Mouse (Mus musculus) MN1 (cell line): Measurements from ENCODE around the gene Zfp36.

Experiments
- DNase-seq: peaks from one replicate; pipeline ENCODE4 v3.0.0-alpha.2; 2016; ENCODE audit warnings: low spot score

The Zfp36 gene

DNA sequence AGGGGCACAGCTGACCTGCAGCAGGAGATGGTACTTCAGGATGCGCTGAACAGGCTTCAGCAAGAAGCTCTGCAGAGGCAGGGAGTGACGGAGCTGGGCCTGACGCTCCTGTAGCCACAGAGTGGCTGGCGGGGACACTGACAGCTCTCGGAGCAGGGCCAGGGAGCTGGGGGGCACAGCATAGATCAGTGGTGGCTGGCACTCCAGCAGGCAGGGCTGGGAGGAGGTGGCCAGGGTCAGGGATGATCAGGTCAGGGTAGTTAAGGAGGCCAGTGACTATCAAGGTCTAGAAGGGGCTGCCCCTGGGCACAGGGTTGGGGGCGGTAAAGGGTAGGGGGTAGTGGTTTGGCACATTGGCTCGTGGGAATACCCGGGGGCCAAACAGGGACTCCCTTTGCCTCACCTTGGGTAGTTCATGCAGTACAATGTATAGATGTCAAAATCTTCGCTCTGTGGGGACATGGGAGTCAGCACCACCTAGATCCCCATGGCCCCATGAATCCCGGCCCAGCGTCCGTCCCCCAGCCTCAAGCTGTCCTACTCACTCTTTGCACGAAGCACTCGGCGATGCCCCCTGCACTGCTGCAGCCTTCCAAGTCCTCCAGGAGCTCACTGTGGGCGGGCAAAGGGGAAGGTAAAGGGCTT is 11.7 kb downstream of the Zfp36 start:
- no peak for DNase-seq

DNA sequence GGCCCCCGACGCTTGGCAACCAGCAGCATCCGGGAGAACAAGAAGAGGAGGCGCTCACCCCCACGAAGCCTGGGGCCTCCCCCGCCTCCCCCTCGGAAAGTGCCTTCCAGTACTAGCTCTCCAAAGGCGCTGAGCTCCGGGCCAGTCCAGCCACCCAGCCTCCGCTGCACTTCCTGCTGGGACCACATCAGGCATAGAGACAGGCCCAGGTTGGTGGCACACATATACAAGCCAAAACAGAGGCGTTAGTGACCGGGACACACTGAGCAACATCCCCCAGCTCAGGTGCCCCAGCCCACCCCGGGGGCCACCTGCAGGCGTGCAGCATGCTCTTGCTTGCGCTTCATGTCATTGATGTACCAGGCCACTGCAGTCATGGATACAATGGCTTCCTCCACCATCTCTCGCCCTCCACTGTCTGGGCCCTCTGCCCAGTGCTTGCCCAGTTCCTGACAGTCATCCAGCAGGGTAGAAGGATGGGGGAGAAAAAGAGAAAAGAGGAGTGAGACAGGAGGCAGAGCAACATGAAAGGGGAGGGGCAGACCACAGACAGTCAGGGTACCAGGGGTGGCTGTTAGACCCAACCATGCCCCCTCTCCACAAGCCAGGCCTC is 12.3 kb downstream of the Zfp36 start:
- DNase-seq = no peak

DNA sequence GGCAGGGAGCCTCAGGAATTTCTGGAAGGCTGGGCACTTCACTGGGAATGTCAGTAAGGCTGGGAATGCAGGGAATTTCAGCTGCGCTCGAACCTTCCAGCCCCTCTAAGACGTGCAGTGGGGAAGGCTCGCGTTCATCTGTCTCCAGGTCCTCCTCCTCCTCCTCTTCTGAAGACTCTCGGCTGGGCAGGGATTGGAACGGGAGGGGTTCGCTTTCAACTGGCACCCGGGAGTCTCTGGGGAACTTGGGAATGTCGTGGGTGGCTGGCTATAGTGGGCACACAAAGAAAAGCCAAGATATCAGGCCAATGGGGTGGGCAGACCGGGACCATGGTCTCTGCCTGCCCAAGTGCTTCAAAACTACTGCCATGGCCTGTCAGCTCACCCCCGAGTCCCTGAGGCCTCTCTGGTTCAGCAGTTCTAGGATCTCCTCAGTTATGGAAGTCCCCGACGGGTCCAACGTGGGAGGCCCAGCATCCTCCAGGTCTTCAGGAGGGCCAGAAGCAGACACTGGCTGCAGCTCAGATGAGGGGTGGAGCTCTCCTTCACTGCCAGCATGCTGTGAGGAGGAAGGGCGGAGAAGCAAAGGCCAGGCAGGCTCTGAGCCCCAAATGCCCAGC is 17.5 kb downstream of the Zfp36 start:
- DNase-seq = no peak

DNA sequence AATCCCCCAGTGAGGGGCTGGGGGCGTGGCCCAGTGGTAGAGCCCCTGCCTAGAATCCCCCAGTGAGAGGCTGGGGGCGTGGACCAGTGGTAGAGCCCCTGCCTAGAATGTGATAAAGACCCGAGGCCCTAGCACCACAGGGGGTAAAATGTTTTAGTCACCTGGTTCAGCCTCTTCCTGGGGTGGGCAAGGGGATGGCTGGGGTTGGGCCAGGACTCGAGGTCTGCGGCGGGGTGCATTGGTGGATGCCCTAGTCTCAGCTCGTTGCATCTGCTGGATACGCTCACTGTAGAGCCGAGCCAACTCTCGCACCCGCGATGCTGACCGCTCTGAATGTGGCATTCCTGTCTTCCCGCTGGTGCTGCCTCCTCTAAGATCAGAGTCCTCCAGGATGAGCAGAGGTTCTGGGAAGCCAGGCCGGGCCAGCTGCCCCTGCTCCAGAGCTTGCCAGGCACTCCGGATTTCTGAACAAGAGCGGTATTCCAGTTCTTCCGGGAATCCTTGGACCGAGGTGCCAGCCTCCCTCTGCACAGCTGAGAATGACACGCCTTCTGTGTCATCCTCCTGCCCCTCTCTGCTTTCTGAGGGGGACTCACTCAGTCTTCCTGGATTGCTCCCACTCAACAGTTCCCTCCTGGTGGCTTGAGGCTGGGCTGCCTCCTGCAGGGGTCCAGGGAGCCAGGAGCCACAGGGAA is 18.3 kb downstream of the Zfp36 start:
- DNase-seq = no peak

DNA sequence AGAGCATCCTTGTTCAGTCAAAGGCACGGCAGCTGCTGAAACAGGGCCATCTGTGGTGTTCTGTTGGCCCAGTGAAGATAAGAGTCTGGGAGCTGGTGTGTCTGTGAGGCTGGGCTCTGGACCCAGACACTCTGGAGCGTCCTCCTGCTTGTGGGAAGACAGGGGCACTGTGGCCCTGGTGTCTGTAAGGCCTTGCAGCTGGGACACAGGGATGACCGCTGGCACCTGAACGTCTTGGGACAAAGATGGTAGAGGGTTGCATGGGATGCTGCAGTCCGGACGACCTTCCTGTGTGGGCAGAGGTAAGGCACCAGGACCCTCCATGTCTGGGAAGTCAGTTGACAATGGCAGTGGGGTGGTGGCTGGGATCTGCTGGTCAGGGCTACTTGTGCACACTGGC is 19.8 kb downstream of the Zfp36 start:
- DNase-seq = peak; percentile 77

DNA sequence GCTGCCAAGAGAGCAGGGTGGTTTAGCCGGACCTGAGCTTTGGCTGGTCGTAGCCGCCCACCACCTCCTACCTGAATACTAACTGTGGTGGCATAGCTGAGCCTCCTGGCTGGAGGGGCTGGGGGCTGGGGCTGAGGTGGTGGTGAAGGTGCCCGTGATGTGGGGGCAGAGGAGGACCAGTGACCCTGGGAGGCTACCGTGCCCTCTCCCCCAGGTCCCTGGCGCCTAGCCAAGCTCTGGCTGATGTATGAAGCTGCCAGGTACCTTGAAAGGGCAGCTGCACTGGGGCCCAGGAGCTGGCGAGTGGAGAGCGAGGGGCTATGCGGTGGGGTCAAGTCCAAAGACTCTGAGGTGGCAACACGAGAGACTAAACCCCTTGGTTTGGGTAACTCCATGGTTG is 20.2 kb downstream of the Zfp36 start:
- DNase-seq = no peak

DNA sequence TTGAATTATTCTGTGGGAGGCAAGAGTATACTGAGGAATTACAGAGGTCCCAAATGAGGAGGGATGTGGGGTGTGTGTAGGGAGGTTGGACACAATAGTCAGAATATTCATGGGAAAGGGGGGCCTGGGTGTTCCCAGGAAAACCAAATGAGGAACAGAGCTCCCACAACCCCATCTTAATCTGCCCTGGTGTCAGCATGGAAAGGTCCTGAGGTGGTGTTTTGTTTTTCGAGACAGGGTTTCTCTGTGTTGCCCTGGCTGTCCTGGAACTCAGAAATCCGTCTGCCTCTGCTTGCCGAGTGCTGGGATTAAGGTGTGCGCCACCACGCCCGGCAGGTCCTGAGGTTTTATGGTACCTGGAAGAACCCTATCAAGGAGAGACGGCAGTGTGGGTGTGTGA is 21.6 kb downstream of the Zfp36 start:
- DNase-seq = no peak

DNA sequence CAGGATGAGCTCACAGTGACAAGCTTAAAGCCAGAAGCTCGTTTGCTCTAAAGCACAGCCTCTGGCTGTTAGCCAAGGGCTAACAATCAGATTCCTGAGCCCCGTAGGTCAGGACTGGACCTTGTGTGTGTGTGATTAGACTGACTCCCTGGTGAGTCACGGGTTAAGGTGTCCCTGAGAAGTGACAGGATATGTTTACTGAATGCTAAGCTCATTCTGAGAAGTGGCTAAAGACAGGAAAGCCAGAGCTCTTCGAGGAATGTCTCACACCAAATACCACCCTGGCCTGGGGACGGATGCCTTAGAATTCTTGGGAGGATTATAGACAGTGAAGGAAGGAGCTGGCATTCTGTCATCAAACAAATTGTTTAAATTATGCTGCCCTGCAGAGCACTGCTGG is 22.1 kb downstream of the Zfp36 start:
- DNase-seq = peak; percentile 64

DNA sequence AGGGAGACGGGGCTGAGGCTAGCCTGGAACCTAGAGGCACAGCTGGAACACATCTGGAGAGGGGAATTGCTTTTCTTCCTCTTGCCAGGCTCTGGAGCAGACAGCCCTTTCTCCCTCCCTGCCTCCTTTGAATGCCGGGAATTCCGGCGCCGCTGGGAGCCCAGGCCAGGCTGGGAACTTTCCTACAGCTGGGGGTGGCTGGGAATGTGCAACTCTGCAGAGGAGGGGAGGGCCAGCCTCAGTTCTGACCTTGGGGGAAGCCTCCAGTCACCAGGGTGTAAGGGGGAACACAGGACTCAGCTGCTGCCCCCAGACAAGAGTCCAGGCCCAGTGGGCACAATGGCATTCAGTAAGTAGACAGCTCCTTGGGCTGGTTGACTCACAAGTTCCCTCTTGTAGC is 23.1 kb downstream of the Zfp36 start:
- no peak for DNase-seq

DNA sequence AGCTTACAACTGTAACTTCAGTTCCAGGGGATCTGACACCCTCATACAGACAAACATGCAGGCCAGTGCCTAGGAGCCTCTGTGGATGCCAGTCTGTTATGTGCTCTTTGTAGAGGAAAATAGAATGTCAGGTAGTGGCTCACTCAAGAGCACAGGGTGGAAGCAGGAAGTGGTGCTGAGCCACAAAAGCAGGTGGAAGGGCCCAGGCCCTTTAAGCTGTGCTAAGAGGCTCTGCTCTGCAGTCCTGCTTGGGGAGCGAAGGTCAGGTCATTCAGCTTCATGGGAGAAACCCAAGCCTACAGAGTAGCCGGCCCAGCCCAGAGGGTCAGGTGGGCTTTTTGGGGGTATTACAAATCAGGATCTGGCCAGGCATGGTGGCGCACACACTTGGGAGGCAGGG is 24.8 kb downstream of the Zfp36 start:
- DNase-seq = no peak

DNA sequence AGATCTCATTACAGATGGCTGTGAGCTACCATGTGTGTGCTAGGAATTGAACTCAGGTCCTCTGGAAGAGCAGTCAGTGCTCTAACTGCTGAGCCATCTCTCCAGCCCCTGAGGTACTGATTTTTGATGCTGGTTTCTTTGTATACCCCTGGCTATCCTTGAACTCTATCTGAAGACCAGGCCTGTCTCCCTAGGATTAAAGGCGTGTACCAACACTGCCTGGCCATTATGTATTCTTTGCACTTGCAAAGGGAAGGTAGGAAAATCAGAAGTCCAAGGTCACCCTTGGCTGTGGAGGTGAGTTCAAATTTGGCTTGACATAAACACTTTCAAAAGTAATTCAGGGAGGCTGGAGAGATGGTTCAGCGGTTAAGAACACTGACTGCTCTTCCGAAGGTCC is 25.5 kb downstream of the Zfp36 start:
- DNase-seq = no peak

DNA sequence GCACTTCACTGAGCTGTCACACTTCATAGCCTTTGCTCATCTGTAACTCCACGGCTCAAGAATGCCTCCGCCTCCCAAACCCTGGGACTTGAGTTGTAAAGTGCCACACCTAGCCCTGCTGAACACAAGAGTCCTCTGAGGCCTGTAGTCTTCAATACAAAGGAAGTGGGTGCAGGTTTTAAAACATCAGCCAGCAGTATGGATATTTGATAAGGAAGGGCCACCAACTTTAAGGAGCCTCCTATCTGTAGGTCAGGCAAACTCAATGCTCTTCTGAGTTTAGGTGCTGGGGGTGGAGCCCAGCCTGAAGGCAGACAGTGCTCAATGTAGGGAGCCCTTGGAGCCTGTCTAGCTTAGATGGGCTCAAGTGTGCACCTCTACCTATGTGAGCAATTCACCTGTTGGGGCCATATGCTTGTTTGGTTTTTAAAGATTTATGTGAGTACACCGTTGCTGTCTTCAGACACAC is 25.9 kb downstream of the Zfp36 start:
- DNase-seq = no peak

DNA sequence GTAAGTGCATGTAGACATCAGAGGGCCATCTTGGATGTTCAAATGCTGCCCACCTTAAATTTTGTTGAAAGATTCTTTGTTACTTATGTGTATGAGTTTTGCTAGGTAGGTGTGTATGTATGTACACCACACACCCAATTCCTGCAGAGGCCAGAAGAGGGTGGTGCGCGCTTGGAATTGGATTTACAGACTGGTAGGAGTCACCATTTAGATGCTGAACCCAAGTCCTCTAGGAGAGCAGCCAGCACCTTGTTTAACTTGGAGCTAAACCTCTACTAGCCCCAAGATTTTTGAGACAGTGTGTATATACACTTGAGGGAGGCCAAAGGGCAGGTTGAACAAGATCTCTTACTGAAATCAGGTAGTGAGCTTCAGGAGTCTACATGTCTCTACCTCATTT is 26.8 kb downstream of the Zfp36 start:
- DNase-seq = no peak

DNA sequence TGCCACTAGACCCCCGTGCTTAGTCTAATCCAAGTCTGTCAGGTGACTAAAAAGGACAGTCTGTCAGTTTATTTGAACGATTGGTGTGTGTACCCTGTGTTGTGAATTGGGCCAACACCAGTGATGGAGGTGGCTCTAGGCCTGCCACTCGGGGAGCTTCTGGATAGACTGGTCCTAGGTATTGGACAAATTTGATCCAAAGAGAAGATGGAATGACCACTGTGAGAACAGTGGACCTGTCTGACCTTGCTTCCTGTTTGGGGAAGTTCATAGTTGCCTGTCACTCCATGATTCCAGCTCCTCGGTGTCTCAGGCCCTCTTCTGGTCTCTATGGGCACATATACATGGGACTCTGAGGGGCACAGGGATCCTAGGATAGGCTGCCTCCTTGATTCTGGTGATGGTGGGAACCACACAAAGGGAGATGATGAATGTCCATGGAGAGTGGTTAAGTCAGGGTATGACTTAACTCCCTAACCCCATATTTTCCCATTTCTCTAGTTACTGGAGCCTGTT is 28.3 kb downstream of the Zfp36 start:
- DNase-seq = peak; percentile 47

DNA sequence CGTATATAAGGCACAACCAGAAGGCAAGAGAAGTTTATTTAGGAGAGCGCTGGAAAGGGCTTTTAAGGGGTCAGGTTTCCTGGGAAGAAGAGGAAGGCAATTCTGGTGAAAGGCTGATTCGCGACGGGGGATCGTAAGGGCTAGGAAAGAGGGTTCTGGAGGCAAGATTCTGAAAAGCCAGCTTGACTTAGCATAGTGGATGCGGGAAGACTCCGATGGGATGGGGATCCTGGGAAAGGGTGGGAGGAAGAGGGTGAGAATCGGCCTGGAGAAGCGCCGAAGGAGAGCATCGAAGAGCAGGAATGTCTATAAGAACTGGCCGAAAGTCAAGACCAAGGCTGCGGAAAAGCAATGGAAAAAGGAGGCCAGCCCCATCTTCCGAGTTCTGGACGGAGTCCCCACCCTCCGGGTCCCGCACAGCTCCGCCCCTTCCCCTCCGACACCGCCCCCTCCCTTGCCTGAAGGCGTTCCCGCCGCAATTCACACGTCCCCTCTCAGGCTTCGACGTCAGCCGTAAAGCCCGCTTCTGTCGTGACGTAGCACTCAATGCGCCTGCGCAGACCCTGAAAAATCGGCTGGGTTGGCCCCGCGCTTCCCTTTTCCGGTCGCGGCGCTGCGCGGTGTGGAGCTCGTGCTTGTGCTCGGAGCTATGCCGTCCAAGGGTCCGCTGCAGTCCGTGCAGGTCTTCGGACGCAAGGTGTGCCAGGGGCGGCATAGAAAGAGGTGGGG is 29.7 kb downstream of the Zfp36 start, which contains the start of gene Rps16:
Rps16 (plus strand) TSS at position 498 of the 729 bp plus-strand sequence.
- DNase-seq = peak; percentile 97

DNA sequence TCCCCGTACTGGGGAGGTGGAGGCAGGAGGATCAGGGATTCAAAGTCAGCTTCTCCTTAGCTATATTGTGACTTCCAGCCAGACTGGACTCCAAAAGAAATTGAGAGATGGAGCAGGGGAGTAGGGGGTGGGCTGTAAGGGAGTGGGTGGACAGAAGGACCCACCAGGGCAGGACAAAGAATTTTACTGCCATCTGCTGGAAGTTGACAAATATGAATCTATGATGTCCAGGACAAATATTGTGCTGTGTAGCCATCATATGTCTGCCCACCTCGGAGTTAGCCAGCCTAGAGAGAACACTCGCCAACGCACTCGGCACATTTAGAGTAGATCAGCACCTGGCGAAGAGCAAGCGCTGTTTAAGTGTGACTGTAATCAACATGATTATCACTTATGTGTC is 31.5 kb downstream of the Zfp36 start:
- peak; percentile 33 for DNase-seq

DNA sequence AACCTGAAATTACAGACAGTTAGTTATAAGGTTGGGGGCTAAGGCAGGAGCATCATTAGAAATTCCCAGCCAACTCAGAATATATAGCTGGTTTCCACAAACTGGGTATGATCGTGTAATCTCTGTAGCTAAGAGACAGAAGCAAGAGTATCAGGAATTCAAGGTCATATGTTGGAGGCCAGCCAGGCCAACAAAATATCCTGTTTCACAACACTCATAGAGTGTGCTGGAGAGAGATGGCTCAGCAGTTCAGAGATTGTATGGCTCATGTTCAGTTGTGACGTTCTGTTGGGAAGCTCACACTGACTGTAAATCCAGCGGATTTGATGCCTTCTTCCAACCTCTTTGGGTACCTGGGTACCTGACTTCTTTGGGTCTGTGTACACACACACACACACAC is 32.3 kb downstream of the Zfp36 start:
- DNase-seq = no peak

DNA sequence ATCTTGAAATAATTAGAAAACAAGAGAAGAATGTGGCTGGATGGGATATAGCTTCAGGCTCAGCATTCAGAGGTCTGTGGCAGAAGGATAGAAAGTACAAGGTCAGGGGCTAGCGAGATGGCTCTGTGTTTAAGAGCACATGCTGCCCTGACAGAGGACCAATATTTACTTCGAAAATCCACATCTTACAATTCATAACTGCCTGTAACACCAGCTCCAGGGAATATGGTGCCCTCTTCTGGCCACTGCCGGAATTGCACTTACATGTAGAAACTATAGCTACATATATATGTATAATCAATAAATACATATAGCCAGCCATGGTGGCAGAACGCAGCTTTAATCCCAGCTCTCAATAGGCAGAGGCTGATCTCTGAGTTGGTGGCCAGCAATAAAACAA is 35.4 kb downstream of the Zfp36 start:
- DNase-seq = peak; percentile 63

DNA sequence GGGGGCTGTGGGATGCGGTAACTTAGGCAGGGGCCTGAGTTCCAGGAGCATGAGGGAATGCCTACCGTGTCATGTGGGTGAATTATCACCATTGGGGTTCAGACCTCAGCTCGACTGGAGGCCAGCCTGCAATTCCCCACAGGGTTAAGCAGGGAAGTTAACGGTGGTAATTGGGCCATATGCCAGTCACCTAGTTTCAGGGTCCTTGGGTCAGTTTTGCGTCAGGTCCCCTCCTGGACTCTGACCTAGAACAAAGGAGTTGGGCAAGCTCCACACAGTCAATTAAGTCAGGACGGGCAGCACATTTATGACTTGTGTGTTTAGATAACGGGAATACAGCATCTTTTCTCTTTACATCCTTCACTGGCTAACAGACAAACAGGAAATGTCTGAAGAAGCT is 38.7 kb downstream of the Zfp36 start:
- no peak for DNase-seq

DNA sequence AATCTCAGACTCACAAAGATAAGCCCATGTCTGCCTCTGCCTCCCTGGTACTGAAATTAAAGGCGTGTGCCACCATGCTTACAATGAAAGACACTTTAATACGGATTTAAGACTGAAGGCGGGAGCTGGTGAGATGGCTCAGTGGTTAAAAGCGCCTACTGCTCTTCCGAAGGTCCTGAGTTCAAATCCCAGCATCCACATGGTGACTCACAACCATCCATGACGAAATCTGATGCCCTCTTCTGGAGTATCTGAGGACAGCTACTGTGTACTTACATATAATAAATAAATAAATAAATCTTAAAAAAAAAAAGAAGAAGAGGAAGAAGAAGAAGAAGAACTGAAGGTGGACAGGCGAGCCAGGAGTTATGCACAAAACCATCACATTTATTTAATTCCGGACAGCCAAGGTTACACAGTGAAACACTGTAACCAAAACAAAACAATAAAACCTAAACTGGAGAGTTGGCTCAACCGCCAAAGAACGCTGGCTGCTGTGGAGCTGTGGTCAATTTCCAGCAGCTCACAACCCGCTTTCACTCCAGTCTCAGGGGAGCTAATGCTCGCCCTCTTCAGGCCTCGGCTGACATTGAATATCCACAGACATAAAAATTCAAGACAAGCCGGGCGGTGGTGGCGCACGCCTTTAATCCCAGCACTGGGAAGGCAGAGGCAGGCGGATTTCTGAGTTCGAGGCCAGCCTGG is 40.7 kb downstream of the Zfp36 start:
- DNase-seq = peak; percentile 52
